Mouse (Mus musculus) CD8-positive naive resting alpha-beta T cell, adult 2 months (primary cell): ENCODE data around the gene Tctex1d2.

Source experiments
- DNase-seq, 2 experiments: peaks; one replicate each; pipeline ENCODE4 v3.0.0; 2022; ENCODE audit warnings: low read depth in 2 of 2, low spot score in 2 of 2

Tctex1d2 gene

DNA sequence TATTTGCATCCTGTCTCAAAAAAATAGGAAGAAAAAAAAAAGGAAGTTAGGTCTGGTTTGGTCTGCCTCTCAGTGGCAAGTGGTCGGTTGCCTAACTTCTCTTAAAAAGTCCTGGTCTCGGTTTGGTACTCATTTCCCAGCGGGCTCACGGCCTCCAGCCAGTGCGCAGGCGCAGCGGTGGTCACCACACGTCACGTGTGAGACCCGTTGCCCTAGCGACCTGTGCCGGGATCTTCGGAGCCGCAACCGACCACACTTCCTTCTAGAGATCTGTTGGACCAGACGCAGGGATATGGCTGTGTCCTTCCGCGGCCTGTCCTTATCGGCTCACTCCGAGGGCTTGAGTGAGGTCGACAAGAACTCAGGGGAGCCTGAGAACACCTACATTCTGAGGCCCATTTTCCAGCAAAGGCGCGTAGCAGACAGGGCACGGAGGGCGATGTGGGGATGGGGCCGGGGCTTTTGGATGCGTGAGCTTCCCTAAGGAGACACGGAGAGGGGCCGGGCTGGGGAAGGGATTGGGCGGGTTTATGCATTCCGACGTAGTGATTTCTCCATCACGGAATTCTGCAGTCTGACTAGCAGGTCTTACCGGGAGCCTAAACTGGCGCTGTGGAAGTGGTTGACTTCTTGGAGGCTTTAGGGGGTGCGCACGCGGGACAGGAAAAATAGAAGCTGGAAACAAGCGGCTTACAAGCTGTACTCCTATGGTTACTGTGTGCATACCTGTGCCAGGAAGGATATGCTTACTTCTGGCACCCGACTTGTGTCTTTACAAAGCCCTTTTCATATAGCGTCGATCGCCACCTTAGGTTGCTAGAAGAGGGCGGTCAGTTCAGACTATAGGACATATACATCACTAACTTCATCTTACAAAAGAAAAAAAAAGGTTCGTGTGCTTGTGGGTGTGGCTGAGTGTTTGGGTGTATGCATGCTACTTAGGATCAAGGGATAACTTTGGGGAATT is at the start of gene Tctex1d2:
Tctex1d2 (plus strand) TSS at position 186 of the 967 bp plus-strand sequence.
- peak; percentile 79 to 86 for DNase-seq

DNA sequence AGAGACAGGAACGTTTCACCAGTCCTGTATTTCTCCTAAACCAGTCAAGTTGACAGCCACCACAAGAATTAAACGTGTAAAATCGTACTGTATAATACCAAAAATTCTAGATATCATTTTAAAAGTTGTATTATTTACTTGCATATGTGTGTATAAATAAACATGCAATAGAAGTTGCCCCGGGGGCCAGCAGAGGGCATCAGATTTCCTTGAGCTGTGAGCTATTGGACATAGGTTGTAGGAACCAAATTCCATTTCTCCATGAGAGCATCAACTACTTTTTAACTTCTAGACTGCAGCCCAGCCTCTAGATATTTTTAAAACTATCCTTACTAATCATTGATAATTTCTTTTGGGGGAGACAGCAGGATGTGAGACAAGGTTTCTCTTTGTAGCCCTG is 48.2 kb upstream of the Tctex1d2 start:
- DNase-seq: peak in 1 of 2 experiments; percentile 7

DNA sequence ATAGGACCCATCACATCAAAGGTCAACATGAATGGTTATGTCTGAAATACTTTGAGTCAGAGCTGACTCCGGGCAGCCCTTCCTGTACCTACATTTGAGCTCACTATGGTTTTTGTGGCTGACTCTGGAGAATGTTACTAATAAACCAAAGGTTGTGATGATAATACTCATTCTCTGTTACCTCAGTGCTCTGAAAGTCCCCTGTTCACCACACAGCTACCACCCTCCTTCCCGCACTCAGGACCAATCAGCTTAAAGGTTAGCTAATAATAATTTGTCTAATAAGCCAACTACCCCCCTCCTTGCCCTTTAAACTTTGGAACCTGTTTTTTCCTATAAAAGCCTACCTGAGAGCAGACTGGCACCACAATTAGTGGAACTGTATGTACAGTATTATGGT is 39.9 kb upstream of the Tctex1d2 start:
- DNase-seq: no peak

DNA sequence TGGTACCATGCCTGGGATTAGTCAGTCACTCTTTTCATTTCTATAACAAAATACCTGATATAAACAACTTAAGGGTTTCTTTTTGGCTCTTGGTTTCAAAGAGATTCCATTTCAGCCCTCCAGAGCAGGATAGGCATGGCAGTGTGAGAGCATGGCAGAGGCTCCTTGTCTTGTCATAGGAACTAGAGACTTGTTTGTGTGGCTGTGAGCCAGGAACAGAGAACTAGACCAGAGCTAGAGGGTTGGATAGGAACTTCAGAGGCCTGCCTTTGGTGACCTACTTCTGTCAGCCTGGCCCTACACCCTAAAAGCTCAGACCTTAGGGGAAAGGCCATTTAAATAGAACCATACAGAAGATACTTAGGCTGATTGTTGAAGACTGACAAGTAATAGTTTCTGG is 36.6 kb upstream of the Tctex1d2 start:
- DNase-seq: no peak

DNA sequence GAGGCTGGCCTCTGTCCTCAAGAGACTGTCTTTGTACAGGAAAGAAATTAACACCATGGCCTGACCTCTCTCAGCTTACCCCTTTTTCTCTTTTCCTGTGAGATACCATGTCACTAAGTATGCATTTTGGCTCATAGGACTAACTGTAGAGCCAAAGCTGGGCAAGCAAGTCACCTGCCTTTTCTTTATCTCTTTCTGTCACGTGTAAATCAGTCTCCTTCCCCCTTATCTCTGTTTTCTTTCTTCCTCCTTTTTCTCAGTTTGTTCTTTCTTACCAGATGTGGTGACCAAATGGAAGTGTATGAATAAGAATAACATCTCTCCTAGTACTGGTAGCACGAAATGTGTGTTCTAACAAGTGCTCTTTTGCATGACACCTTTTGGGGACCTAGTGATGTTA is 34.6 kb upstream of the Tctex1d2 start:
- DNase-seq: no peak

DNA sequence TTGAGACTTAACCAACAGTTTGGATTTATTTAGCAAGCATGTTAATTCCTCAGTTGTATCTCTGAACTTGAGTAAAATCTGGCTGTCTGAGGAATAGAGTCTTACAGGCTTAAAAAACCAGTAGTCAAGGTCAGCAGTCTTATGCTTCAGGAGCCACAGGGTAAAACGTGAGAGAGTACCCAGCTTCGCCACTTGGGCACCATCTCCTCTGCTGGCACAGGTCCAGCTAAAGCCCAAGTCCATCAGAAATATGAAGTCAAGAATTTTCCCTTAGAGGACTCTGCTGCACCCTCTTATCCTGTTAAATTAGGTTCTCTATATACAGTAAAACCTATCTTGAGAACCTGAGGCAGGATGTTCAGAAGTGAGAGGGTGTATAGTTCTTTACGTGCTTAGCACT is 32.7 kb upstream of the Tctex1d2 start:
- DNase-seq: no peak

DNA sequence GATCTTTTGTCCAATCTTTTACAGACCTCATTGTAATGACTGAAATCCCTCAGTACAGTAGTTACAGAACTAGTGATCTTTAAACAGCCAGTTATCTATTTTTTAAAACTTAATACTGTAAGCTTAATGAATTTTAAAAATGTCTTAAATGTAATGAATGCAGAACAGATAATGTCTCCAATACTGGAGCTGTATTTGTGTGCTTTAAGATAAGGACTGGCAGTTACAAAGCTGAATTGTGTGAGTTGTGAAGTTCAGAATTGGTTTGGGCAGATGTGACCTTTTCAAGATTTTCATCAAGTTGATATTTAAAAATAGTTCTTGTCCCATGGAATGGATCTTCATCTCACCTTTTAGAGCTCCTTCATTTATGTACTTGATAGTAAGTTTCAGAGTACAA is 30.5 kb upstream of the Tctex1d2 start:
- DNase-seq: no peak

DNA sequence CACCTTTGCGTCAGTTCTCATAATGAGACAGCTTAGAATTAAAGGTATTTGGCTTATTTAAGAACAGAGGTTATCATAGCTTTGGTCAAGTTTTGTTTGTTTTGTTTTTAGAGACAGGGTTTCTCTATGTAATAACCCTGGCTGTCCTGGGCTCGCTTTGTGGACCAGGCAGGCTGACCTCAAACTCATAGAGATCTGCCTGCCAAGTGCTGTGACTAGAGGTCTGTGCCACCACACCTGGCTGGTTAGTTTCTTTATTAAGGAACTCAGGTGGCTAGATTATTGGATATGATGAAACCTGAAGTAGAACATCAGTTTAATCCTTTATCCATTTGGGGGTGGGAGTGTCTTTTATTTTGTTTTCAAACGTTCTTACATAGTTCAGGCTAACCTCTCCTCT is 29.7 kb upstream of the Tctex1d2 start:
- DNase-seq: no peak

DNA sequence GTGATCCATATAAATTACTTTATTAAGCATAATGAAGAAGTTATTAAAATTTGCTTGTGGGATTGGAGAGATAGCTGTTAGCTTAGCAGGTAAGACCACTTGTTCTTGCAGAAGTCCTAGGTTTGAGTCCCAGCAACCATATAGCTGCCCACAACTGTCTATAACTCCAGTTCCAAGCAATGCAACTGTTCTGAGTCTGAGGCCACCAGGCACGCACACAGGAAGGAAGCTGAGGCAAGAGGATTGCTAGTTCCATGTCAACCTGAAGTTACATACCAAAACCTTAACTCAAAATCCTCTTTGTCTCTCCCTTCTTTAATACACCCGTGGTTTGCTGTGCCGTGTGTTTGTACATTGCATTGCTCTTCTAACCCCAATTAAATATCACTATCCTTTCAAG is 28.6 kb upstream of the Tctex1d2 start:
- no peak for DNase-seq

DNA sequence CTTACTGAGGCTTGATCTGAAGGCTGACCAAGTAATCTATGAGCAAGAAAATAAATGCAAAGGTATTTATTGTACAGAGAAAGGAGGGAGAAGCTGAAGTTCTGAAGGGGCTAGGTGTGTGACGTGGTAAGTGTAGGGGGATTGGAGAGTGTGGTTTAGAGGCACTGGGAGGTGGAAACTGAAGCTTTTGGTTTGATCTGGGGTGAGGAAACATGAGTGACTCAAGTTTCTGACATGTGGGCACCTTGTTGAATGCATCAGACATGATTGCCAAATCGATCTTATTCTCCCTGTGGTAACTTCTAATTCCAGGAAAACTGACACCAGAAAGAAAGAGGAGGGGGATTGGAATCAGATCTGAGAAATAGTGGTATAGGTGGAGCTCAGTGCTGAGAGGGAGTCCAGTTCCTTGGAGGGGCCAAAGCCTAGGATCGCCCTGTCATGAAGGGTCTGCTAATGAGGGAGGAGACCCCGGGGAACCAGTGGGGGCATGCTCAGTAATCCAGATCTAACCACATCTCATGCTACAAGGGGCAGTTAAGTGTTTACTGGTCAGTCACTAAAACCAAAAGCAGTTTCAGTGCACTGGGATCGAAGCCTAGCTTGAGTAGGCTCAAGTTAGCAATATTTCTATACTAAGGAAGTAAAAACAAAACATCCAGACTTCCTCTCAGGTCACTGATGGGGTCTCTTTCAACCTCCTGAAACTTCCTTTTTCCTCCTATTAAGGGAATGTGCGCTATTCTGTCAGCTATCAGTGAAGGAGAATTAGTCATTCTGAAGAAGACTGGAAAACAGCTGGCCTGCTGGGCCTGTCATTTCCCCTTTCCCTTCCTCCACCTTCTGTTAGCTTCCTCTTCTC is 23.6 kb upstream of the Tctex1d2 start:
- no peak for DNase-seq

DNA sequence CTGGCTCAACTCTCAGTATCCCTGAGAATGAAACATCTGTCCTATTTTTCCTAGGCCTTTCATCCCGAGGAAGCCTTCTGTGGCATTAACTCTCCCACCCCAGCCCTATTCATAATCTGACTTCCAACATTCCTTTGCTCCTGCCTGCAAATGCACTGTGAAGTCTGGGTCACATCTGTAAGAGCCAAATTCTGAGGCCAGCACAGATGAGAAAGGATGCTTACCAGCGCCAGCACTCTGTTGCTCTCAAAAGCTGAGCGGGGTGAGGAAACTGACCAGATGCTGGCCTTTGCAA is 23.0 kb upstream of the Tctex1d2 start:
- no peak for DNase-seq

DNA sequence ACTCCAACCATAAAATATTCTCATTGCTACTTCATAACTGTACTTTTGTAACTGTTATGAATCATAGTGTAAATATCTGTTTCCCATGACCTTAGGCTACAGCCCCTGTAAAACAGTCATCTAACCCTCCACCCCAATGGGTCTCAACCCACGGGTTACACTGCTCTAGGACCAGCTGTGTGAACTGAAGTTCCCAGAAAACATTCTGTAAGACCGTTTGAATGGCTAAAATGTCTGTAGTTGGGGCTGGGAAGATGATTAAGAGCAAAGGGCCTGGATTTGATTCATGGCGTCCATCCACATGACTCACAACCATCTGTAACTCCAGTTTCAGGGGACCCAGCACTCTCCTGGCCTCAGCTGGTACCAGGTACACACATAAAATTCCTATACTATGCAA is 21.3 kb upstream of the Tctex1d2 start:
- DNase-seq: no peak

DNA sequence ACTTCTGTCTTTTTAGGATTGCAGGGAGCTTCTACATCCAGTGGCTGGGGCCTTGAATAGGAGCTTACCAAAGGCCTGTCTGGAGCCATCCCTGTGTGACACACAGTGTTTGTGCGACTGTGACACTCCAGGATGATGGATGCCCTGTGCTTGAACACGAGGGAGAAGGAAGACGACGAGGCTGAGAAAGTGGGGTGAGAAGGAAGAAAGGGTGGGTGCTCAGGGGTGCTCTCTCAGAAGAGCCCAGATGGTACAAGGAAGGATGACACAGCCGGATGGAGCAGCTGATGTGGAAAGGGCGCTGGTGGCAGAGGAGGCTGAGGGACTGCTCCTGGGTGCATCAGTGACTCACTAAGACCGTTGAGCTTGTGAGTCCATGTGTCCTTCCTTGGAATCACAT is 19.2 kb upstream of the Tctex1d2 start, which contains the start of gene Tm4sf19:
Tm4sf19 (plus strand) TSS at position 240 of the 400 bp plus-strand sequence.
- DNase-seq: no peak

DNA sequence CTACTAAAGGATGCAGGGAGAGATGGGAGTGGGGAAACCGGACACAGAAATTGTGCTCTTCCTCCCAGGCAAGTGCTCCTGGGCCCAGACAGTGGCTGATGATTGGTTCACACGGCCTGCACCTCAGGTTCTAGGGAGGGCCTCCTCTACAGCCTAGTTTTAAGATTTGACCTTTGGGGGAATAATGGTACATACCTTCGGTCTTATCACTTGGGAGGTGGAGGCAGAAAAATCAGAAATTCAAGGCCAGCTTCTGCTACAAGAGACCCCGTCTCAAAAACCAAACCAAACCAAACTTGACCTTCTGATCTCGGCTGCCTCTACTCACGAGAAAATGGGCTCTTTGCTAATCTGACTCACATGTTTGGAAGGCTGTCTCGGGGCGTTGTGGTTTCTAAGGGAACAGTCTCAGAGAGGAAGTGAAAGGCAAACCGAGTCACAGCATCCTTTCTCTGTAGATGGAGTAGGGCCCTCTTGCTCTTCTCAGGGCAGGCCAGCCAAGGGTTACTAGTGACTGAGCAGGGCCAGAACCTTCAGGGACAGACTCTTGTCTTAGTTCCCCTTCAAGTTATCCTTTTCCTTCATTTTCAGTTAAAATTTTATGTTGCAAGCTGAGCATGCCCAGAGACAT is 18.1 kb upstream of the Tctex1d2 start:
- no peak for DNase-seq

DNA sequence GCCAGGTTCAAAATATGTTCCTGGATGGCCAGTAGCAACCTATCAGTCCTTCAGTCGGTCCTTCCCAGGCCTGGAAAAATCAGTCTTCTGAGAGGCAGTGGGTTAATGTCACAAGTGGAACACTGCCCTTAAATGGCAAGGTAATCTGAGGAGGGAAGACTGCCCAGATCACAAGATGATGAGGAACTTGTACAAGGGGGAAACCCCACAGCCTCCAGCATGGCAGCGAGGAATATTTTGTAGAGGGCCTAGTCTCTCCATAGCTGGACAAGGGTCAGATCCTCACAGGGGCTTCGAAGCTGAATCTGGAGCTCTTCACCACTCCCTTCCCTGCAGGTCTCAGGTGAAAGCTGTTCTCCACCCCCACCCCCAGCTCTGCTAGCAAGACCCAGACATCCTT is 16.7 kb upstream of the Tctex1d2 start:
- no peak for DNase-seq

DNA sequence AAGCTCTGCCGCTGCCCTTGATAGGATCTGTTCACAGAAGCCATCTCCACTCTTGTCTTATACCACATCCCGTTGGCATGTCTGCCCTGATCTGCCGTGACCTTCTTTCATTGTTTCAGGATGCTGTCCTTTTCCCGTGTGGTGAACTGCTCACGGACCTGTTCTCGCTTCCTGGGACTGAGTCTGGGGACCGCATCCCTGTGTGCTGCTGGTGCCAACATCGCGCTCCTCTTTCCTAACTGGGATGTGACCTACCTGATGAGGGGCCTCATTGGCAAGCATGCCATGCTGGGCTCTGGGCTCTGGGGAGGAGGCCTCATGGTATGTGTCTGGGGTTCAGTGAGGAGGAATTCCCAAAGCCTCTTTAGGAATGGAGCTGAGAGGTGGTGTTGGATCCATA is 13.8 kb upstream of the Tctex1d2 start:
- no peak for DNase-seq

DNA sequence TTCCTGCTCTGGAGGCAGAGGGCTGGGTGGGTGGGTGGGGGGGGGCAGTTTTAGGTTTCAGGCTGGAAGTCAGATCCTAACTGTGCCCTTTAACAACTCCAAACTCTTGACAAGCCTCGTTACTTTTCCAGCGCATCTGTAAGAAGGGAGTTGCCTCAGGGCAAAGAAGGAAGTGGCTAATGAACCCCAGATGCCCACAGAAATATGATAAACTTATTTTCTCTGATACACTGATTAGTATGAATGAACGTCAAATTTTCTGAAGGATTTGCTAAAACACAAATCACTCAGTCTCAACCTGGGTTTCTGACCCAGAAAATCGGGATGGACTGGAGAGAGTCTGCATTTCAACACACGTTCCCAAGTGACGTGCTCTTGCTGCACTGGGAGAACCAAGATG is 12.8 kb upstream of the Tctex1d2 start:
- DNase-seq: no peak

DNA sequence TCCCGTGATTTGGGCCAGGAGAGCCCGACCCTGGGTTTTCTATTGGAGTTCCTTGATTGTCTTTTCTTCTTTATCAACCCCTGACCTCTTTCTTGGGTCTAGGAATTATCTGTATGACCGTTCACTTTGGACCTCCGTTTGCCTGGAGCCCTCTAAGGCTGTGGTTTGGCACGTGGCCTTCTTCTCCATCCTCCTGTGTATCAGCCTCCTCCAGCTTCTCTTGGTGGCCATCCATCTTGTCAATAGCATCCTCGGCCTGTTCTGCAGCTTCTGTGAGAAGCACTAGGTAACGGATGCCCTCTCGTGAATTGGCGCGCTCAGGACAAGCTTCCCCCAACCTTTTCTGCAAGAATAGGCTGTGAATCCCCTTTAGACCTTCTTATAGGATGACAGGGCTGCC is 11.8 kb upstream of the Tctex1d2 start:
- no peak for DNase-seq

DNA sequence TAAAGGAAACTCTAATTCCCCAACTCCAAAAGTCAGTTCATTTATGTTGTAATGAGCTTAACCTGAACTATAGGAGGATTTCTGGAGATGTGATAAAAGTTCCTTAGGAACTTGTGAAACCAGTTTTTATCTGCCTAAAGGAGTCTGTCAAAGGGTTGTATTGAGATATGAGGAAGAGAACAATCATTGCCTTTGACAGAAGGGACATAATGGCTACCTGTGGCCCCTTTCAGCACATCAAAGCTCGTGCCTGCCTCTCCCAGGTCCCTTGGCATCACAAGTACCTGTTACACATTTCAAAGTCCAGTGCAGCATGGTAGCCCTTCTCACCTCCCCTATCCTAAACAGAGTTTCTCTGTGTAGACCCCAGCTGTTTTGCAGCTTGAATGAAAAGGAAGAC is 2.0 kb upstream of the Tctex1d2 start:
- DNase-seq: no peak

DNA sequence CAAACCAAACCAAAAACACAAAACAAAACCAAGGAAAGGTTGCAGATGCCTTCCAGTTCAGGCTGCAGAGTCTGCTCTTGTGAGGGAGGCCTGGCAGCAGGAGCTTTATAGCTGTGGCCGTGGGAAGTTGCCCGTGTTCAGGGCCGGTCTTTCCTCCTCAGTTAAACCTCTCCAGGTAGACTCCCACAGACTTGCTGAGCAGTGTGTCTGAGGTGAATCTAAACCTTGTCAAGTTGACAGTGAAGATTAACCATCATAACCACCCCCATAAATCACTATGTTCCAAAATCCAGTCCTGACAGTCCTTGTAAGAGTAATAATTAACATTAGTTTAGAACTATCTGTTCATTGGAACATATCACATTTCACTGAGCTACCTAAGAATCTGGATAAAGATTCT is 8.0 kb downstream of the Tctex1d2 start:
- no peak for DNase-seq

DNA sequence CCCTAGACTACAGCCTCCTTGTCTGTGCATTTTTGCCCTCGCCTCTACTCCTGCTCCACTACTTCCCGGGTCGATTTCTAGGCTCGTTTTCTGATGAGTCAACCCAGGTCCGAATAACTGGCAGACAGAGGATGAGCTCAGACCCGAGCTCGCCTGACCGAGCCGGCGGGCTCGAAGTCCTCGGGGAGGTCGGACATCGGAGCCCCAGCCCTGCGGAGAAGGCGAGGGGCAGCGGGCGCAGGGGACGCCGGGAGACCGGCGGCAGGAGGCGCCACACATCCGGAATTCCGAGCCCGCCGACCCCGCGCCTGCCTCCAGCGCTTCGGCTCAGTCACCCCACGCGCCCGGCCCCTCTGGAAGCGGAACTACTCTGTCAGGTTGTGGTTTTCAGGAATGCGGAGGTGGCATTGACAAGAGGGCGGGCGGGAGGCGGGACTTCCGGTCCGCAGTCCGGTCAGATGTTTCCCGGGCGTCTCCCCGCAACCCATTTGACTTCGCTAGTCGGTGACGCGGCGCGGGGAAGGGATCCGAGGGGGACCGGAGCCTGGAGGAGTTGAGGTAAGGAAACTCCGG is 11.1 kb downstream of the Tctex1d2 start, which contains the start of gene Pcyt1a:
Pcyt1a (plus strand) TSS at position 448 of the 573 bp plus-strand sequence.
- DNase-seq: peak in 1 of 2 experiments; percentile 49
